Mouse (Mus musculus): ENCODE measurements around the gene Cdk5.

Gene Cdk5

GRCm38 (mm10) chr5:24373807-24374206 lies 49.5 kb downstream of the Cdk5 start:
- DNase-seq: no peak

DNA sequence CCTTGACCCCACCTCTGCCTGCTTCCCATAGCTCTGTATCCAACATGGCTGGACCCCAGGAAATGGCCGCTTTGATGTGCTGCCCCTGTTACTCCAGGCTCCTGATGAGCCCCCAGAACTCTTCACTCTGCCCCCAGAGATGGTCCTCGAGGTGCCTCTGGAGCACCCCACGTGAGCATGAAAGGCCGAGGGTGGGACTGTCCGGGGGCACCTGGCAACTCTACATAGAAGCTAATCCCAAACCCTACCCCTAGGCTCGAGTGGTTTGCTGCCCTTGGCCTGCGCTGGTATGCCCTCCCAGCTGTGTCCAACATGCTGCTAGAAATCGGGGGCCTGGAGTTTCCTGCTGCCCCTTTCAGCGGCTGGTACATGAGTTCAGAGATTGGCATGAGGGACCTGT lies 53.6 kb downstream of the Cdk5 start:
- DNase-seq: no peak
